Comparison of ENCODE assay signal across 19 mouse cellular contexts in genomic region chr3:138016810-138017209, GRCm38 (mm10). TPM values are rescaled to one million over a fixed set of nuclear protein-coding genes. Genes with fewer than 3 reads are reported as not detected.
A peak's percentile ranks its signal among the peaks of the same experiment; 100 is the strongest.
DNase-seq lines count a peak whose midpoint lies in the region; ATAC-seq lines count a peak whose summit lies in the region.
"Had no signal": no experiment of that assay in that cellular context is flagged by ENCODE, and none has a peak within 500 bp of the region (broad histone marks: within the 10 kb centered on the region; RNA-seq: fewer than 3 reads in every experiment).

No protein-coding gene starts in this region.

- H3K4me1 ChIP-seq in embryonic facial prominence, embryonic 14.5 days (ENCODE audit: control insufficient read depth, insufficient read depth, low read length): no peaks in the 10 kb centered on the region
- peaks cover under 1% of the 10 kb centered on the region; the same call in 1 of the 2 replicates for H3K4me1 ChIP-seq in embryonic facial prominence, embryonic 10.5 days
- H3K4me1 ChIP-seq in midbrain, embryonic 11.5 days (ENCODE audit: control insufficient read depth, insufficient read depth, low read length): no peaks in the 10 kb centered on the region
- no peaks in the 10 kb centered on the region for H3K4me1 ChIP-seq in midbrain, embryonic 10.5 days
- peaks cover 1% of the 10 kb centered on the region; the same call in 1 of the 2 replicates for H3K4me1 ChIP-seq in limb, embryonic 15.5 days

- no peaks in the 10 kb centered on the region for H3K27me3 ChIP-seq in embryonic facial prominence, embryonic 14.5 days (replicated peaks; ENCODE audit: control insufficient read depth, insufficient read depth, low read length)
- no peaks in the 10 kb centered on the region for H3K27me3 ChIP-seq in embryonic facial prominence, embryonic 10.5 days (replicated peaks; ENCODE audit: low read depth, poor library complexity, severe bottlenecking)
- no peaks in the 10 kb centered on the region for H3K27me3 ChIP-seq in midbrain, embryonic 11.5 days (ENCODE audit: control insufficient read depth, insufficient read depth, low read length)
- no peaks in the 10 kb centered on the region for H3K27me3 ChIP-seq in midbrain, embryonic 10.5 days (ENCODE audit: low read depth, poor library complexity, severe bottlenecking)
- H3K27me3 ChIP-seq in limb, embryonic 15.5 days: no peaks in the 10 kb centered on the region

- 0 out of 2 replicates have a peak, but pooled peaks cover 6% of the 10 kb centered on the region for H3K9me3 ChIP-seq in embryonic facial prominence, embryonic 14.5 days (ENCODE audit: control insufficient read depth, low read length)
- H3K9me3 ChIP-seq in embryonic facial prominence, embryonic 10.5 days: peaks cover 5% of the 10 kb centered on the region; the same call in 1 of the 2 replicates
- H3K9me3 ChIP-seq in midbrain, embryonic 11.5 days (ENCODE audit: control insufficient read depth, low read length): no peaks in the 10 kb centered on the region
- H3K9me3 ChIP-seq in midbrain, embryonic 10.5 days (replicated peaks): no peaks in the 10 kb centered on the region; the same call in 1 of the 2 replicates
- H3K9me3 ChIP-seq in limb, embryonic 15.5 days: no peaks in the 10 kb centered on the region

- H3K4me3 ChIP-seq in embryonic facial prominence, embryonic 14.5 days (ENCODE audit: low read depth, low read length): no peak overlapping the region
- H3K4me3 ChIP-seq in embryonic facial prominence, embryonic 10.5 days: no peak overlapping the region
- no peak overlapping the region for H3K4me3 ChIP-seq in midbrain, embryonic 11.5 days (ENCODE audit: low read depth, low read length)
- H3K4me3 ChIP-seq in midbrain, embryonic 10.5 days: no peak overlapping the region
- H3K4me3 ChIP-seq in limb, embryonic 15.5 days: peak overlapping the region; percentile 7; the same call in 1 of the 2 replicates
- H3K4me3 ChIP-seq: heart, adult 2 months; layer of hippocampus, adult 2 months had no signal

- no peaks in the 10 kb centered on the region for H3K36me3 ChIP-seq in embryonic facial prominence, embryonic 14.5 days (ENCODE audit: control insufficient read depth, insufficient read depth, low read length)
- H3K36me3 ChIP-seq in embryonic facial prominence, embryonic 10.5 days (replicated peaks): no peaks in the 10 kb centered on the region
- no peaks in the 10 kb centered on the region for H3K36me3 ChIP-seq in midbrain, embryonic 11.5 days (ENCODE audit: control insufficient read depth, insufficient read depth, low read length)
- H3K36me3 ChIP-seq in midbrain, embryonic 10.5 days: no peaks in the 10 kb centered on the region
- H3K36me3 ChIP-seq in limb, embryonic 15.5 days: no peaks in the 10 kb centered on the region

- H3K27ac ChIP-seq in embryonic facial prominence, embryonic 14.5 days (replicated peaks; ENCODE audit: low read depth, low read length): no peak overlapping the region
- no peak overlapping the region for H3K27ac ChIP-seq in embryonic facial prominence, embryonic 10.5 days (replicated peaks)
- no peak overlapping the region for H3K27ac ChIP-seq in midbrain, embryonic 11.5 days (ENCODE audit: low read depth, low read length)
- H3K27ac ChIP-seq in midbrain, embryonic 10.5 days (replicated peaks): no peak overlapping the region
- H3K27ac ChIP-seq in limb, embryonic 15.5 days: no peak overlapping the region
- H3K27ac ChIP-seq: heart, adult 2 months; layer of hippocampus, adult 2 months; liver, embryonic 14.5 days; stomach, postnatal 0 days had no signal

- WGBS in embryonic facial prominence, embryonic 14.5 days: 58% methylated on average over 12 of the region's 12 CpGs
- WGBS in embryonic facial prominence, embryonic 10.5 days: 86% methylated on average over 12 of the region's 12 CpGs
- 87% methylated on average over 12 of the region's 12 CpGs for WGBS in midbrain, embryonic 11.5 days
- 93% methylated on average over 12 of the region's 12 CpGs for WGBS in midbrain, embryonic 10.5 days
- WGBS in limb, embryonic 15.5 days: 67% methylated on average over 12 of the region's 12 CpGs

- DNase-seq in embryonic facial prominence, embryonic 14.5 days (ENCODE audit: low spot score): peak; percentile 75
- DNase-seq in embryonic facial prominence, embryonic 10.5 days (ENCODE audit: low spot score): no peak
- DNase-seq in midbrain, embryonic 11.5 days (ENCODE audit: low spot score, missing footprints): peak; percentile 49
- DNase-seq in midbrain, embryonic 10.5 days (ENCODE audit: low spot score): no peak
- DNase-seq in skeletal muscle tissue, adult 2 months (ENCODE audit: low read depth, low spot score): peak; percentile 52
- no peak for DNase-seq in T-cell, adult 2 months (ENCODE audit: low spot score)
- DNase-seq in heart, postnatal 4 days: no peak
- DNase-seq: cerebellum, adult 9-10 months; embryo, embryonic 11 days; heart, adult 2 months; heart, postnatal 14 days; kidney, adult 18-20 months; lung, postnatal 36 days; thymus, postnatal 25 days had no signal

- H3K9ac ChIP-seq in embryonic facial prominence, embryonic 14.5 days (ENCODE audit: low read depth, low read length): no peak overlapping the region
- no peak overlapping the region for H3K9ac ChIP-seq in midbrain, embryonic 11.5 days (ENCODE audit: low read length)
- H3K9ac ChIP-seq in limb, embryonic 15.5 days: no peak overlapping the region
- H3K9ac ChIP-seq: liver, embryonic 14.5 days had no signal

- H3K4me2 ChIP-seq in embryonic facial prominence, embryonic 14.5 days (ENCODE audit: low read depth, low read length): peak overlapping the region; percentile 2; the same call in 1 of the 2 replicates
- no peak overlapping the region for H3K4me2 ChIP-seq in midbrain, embryonic 11.5 days
- no peak overlapping the region for H3K4me2 ChIP-seq in limb, embryonic 15.5 days

- peak; percentile 79 for ATAC-seq in embryonic facial prominence, embryonic 14.5 days (ENCODE audit: low read depth)
- ATAC-seq in midbrain, embryonic 11.5 days (ENCODE audit: low FRiP score): no peak
- ATAC-seq in limb, embryonic 15.5 days (ENCODE audit: insufficient number of reproducible peaks, low FRiP score, low TSS enrichment, low read depth): no peak

RNA-seq across cellular contexts. Expression of gene Dapp1, which starts 35.5 kb away (rescaled TPM):
- 9.0 and 9.4 TPM in 2 replicates for polyA plus RNA-seq in embryonic facial prominence, embryonic 14.5 days (2014; fragmentation: Nextera tagmentation; extraction: Ambion mirVana)
- polyA plus RNA-seq in embryonic facial prominence, embryonic 10.5 days (2016; fragmentation: Nextera tagmentation; extraction: Ambion mirVana): 2.1 and 2.3 TPM in 2 replicates
- polyA plus RNA-seq in midbrain, embryonic 11.5 days (2014; fragmentation: Nextera tagmentation; extraction: Ambion mirVana): 3.2 and 3.4 TPM in 2 replicates
- polyA plus RNA-seq in midbrain, embryonic 10.5 days (2016; fragmentation: Nextera tagmentation; extraction: Ambion mirVana): 2.3 and 2.9 TPM in 2 replicates
- 10.3 and 10.7 TPM in 2 replicates for polyA plus RNA-seq in limb, embryonic 15.5 days (2015; fragmentation: Nextera tagmentation; extraction: Ambion mirVana)
- total RNA-seq in heart, postnatal 4 days (2021): 1 to 10 TPM; 7.6 to 7.8 TPM

RNA-seq across cellular contexts. Expression of gene 1110002E22Rik, which starts 48.0 kb away (rescaled TPM):
- polyA plus RNA-seq in embryonic facial prominence, embryonic 14.5 days (2014; fragmentation: Nextera tagmentation; extraction: Ambion mirVana): 5.5 and 7.5 TPM in 2 replicates
- 0.04 and 0.05 TPM in 2 replicates for polyA plus RNA-seq in embryonic facial prominence, embryonic 10.5 days (2016; fragmentation: Nextera tagmentation; extraction: Ambion mirVana)
- 0.01 and 0.08 TPM in 2 replicates for polyA plus RNA-seq in midbrain, embryonic 11.5 days (2014; fragmentation: Nextera tagmentation; extraction: Ambion mirVana)
- polyA plus RNA-seq in midbrain, embryonic 10.5 days (2016; fragmentation: Nextera tagmentation; extraction: Ambion mirVana): 0.01 TPM in 1 of 2 replicates, not detected in the other
- polyA plus RNA-seq in limb, embryonic 15.5 days (2015; fragmentation: Nextera tagmentation; extraction: Ambion mirVana): 2.8 and 6.4 TPM in 2 replicates
- total RNA-seq in heart, postnatal 4 days (2021): 10 to 100 TPM; 56.0 to 60.4 TPM

RNA-seq across cellular contexts. Expression of gene Gm5105, which starts 50.4 kb away (rescaled TPM):
- 0.26 and 0.75 TPM in 2 replicates for polyA plus RNA-seq in embryonic facial prominence, embryonic 14.5 days (2014; fragmentation: Nextera tagmentation; extraction: Ambion mirVana)
- 0.09 TPM in 1 of 2 replicates, not detected in the other for polyA plus RNA-seq in embryonic facial prominence, embryonic 10.5 days (2016; fragmentation: Nextera tagmentation; extraction: Ambion mirVana)
- polyA plus RNA-seq in midbrain, embryonic 11.5 days (2014; fragmentation: Nextera tagmentation; extraction: Ambion mirVana): not detected in 2 replicates
- not detected in 2 replicates for polyA plus RNA-seq in midbrain, embryonic 10.5 days (2016; fragmentation: Nextera tagmentation; extraction: Ambion mirVana)
- 0.26 and 0.32 TPM in 2 replicates for polyA plus RNA-seq in limb, embryonic 15.5 days (2015; fragmentation: Nextera tagmentation; extraction: Ambion mirVana)
- 1 to 10 TPM in 1 of 2 experiments, under 1 TPM in 1; 0.48 to 1.0 TPM for total RNA-seq in heart, postnatal 4 days (2021)
- total RNA-seq: left cerebral cortex, postnatal 10 days had no signal
- polyA plus RNA-seq: liver, embryonic 14.5 days; stomach, postnatal 0 days had no signal

Comparison
In these comparisons a context has a peak if more than half of its experiments do, and no peak if none do; other contexts are left out.
1. DNase-seq: peak in embryonic facial prominence, embryonic 14.5 days (single experiment), midbrain, embryonic 11.5 days (single experiment) and skeletal muscle tissue, adult 2 months (single experiment); none in embryonic facial prominence, embryonic 10.5 days (single experiment), midbrain, embryonic 10.5 days (single experiment), T-cell, adult 2 months (single experiment) and heart, postnatal 4 days (single experiment).